Mouse (Mus musculus) liver, adult 2 months (tissue): ENCODE results near the gene Myh14.

Experiments used
- CTCF ChIP-seq: fragments of 200-500 bp; IDR thresholded peaks from 2 replicates; pipeline ENCODE4 v1.5.1; 2011; ENCODE audit warnings: low read depth, low read length, control low read depth
- POLR2A ChIP-seq: fragments of 200-500 bp; IDR thresholded peaks from 2 replicates; pipeline ENCODE4 v1.6.1; 2011; ENCODE audit warnings: low read length, control low read depth; ENCODE audit not compliant: insufficient read depth; ENCODE audit errors: extremely low read depth

DNA sequence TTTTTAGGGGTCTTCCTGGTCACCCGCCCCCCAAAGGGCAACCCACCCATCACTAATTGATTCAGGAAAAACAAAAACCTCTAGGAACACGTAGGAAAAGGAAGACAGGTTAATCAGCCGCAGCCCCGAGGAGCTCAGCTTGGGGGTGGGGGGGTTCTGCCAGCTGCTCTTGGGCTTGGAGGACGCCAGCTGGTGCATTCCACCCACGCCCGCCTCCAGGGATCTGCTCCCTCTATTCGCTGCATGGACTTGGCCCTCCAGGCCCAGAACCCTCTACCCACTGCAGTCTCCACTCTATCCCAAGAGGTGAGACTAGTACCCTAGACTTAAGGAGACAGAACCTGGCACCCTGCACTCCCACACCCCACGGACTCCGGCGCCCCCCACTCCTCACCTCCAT lies 68.2 kb downstream of the Myh14 start:
- TF ChIP-seq POLR2A (no peak), CTCF (no peak)
